Comparison of ENCODE assay signal across 8 mouse cellular contexts in the genomic region with DNA sequence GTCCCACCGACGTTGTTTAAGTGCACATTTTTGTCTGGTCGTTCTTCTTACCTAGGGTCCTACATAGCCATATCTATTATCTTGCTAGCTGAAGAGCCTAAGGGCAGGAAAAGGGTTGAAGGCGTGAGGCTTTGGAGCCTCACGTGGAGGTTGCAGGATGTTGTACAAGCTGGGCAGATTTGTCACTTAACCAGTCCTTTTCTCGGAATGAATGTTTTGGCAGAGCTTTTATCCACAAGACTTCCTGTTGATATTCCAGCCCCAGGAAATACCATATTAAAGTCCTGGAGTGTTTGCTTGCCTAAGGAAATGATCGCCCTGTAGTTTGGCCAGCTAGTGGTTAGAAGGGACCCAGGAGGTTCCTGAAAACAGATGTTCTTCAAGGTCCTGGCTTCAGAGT. TPM values are rescaled to one million over a fixed set of nuclear protein-coding genes. Genes with fewer than 3 reads are reported as not detected.
DNase-seq lines count a peak whose midpoint lies in the region; ATAC-seq and TF ChIP-seq lines count a peak whose summit lies in the region.

No protein-coding gene starts in this region.

- peak overlapping the region; percentile 87 for H3K4me2 ChIP-seq in liver, embryonic 11.5 days
- H3K4me2 ChIP-seq in neural tube, embryonic 14.5 days (ENCODE audit: low read depth, low read length), result peak overlapping the region; percentile 82

- 7% methylated on average over 7 of the region's 7 CpGs for WGBS in hindbrain, embryonic 10.5 days
- under 1% methylated on average over 7 of the region's 7 CpGs for whole genome bisulfite sequencing in liver, embryonic 11.5 days
- WGBS in neural tube, embryonic 14.5 days, result 7% methylated on average over 7 of the region's 7 CpGs

- H3K27me3 ChIP-seq in hindbrain, embryonic 10.5 days (ENCODE audit: insufficient read depth, poor library complexity, severe bottlenecking), result no peaks in the 10 kb centered on the region
- H3K27me3 ChIP-seq in liver, embryonic 11.5 days (replicated peaks; ENCODE audit: control insufficient read depth, insufficient read depth, low read length), result no peaks in the 10 kb centered on the region
- no peaks in the 10 kb centered on the region for H3K27me3 ChIP-seq in neural tube, embryonic 14.5 days (ENCODE audit: control insufficient read depth, insufficient read depth, low read length)

- H3K4me1 ChIP-seq in cortical plate, adult 2 months (ENCODE audit: control insufficient read depth, insufficient read depth, low read length), result peaks cover 3% of the 10 kb centered on the region
- peaks cover 16% of the 10 kb centered on the region for H3K4me1 ChIP-seq in hindbrain, embryonic 10.5 days (replicated peaks)
- H3K4me1 ChIP-seq in liver, embryonic 11.5 days (replicated peaks; ENCODE audit: control insufficient read depth, insufficient read depth, low read length), result peaks cover 4% of the 10 kb centered on the region; the same call in 1 of the 2 replicates
- H3K4me1 ChIP-seq in neural tube, embryonic 14.5 days (ENCODE audit: control insufficient read depth, insufficient read depth, low read length), result peaks cover 13% of the 10 kb centered on the region

- no peak for TF ChIP-seq POLR2A in cortical plate, adult 2 months (IDR thresholded peaks at IDR 0.05; ENCODE audit: extremely low read depth, insufficient read depth, low read length)

- H3K36me3 ChIP-seq in hindbrain, embryonic 10.5 days, result peaks cover 6% of the 10 kb centered on the region; the same call in 1 of the 2 replicates
- H3K36me3 ChIP-seq in liver, embryonic 11.5 days (ENCODE audit: control insufficient read depth, insufficient read depth, low read length), result no peaks in the 10 kb centered on the region
- H3K36me3 ChIP-seq in neural tube, embryonic 14.5 days (ENCODE audit: control insufficient read depth, insufficient read depth, low read length), result no peaks in the 10 kb centered on the region

- peak; percentile 49 for DNase-seq in MN1 (ENCODE audit: low spot score)
- DNase-seq in hindbrain, embryonic 10.5 days (ENCODE audit: low spot score), result no peak
- no peak for DNase-seq in liver, embryonic 11.5 days (ENCODE audit: low spot score)
- no peak for DNase-seq in cerebellum, adult 11-12 months
- no peak for DNase-seq in adrenal gland, postnatal 25 days
- DNase-seq in layer of hippocampus, adult 8-10 months (ENCODE audit: low spot score in 2 of 2), result no peak

- ATAC-seq in liver, embryonic 11.5 days (replicated peaks; ENCODE audit: low FRiP score), result no peak
- ATAC-seq in neural tube, embryonic 14.5 days (ENCODE audit: low read depth), result no peak

- peak overlapping the region; percentile 67 for H3K4me3 ChIP-seq in cortical plate, adult 2 months (ENCODE audit: insufficient read depth, low read length)
- H3K4me3 ChIP-seq in hindbrain, embryonic 10.5 days, result peak overlapping the region; percentile 84
- peak overlapping the region; percentile 89 for H3K4me3 ChIP-seq in liver, embryonic 11.5 days (ENCODE audit: low read depth, low read length)
- H3K4me3 ChIP-seq in neural tube, embryonic 14.5 days (ENCODE audit: low read depth, low read length), result peak overlapping the region; percentile 72

- H3K9me3 ChIP-seq in hindbrain, embryonic 10.5 days, result no peaks in the 10 kb centered on the region
- H3K9me3 ChIP-seq in liver, embryonic 11.5 days (ENCODE audit: control insufficient read depth, low read length), result no peaks in the 10 kb centered on the region
- no peaks in the 10 kb centered on the region for H3K9me3 ChIP-seq in neural tube, embryonic 14.5 days (ENCODE audit: control insufficient read depth, low read length)

- no peak for TF ChIP-seq CTCF in cortical plate, adult 2 months (IDR thresholded peaks at IDR 0.05; ENCODE audit: extremely low read depth, insufficient read depth, low read length)

- H3K27ac ChIP-seq in cortical plate, adult 2 months (ENCODE audit: insufficient read depth, low read length), result no peak overlapping the region
- H3K27ac ChIP-seq in hindbrain, embryonic 10.5 days, result peak overlapping the region; percentile 89
- peak overlapping the region; percentile 87; the same call in 1 of the 2 replicates for H3K27ac ChIP-seq in liver, embryonic 11.5 days (ENCODE audit: low read depth, low read length)
- H3K27ac ChIP-seq in neural tube, embryonic 14.5 days (ENCODE audit: low read depth, low read length), result no peak overlapping the region; the same call in 1 of the 2 replicates

- H3K9ac ChIP-seq in liver, embryonic 11.5 days (ENCODE audit: low read depth, low read length), result peak overlapping the region; percentile 89
- peak overlapping the region; percentile 64 for H3K9ac ChIP-seq in neural tube, embryonic 14.5 days (replicated peaks; ENCODE audit: low read depth, low read length)

RNA-seq across cellular contexts. Expression of gene Imp3, which starts 1.1 kb away (rescaled TPM):
- 84.9 and 86.0 TPM in 2 replicates for polyA plus RNA-seq in cortical plate, adult 2 months (2012; rRNA removed)
- polyA plus RNA-seq in hindbrain, embryonic 10.5 days (2016; fragmentation: Nextera tagmentation; extraction: Ambion mirVana), result 66.8 and 67.9 TPM in 2 replicates
- 105 and 110 TPM in 2 replicates for polyA plus RNA-seq in liver, embryonic 11.5 days (2014; fragmentation: Nextera tagmentation; extraction: Ambion mirVana)
- 71.3 and 74.1 TPM in 2 replicates for polyA plus RNA-seq in neural tube, embryonic 14.5 days (2014; fragmentation: Nextera tagmentation; extraction: Ambion mirVana)
- total RNA-seq in adrenal gland, postnatal 25 days (2021), result 87.0 and 105 TPM in 2 replicates
- total RNA-seq in layer of hippocampus, adult 8-10 months (2022), result 10 to 100 TPM; 47.3 to 59.9 (median 56.1) TPM

RNA-seq across cellular contexts. Expression of gene Snx33, which starts 10.2 kb away (rescaled TPM):
- 6.4 and 7.4 TPM in 2 replicates for polyA plus RNA-seq in cortical plate, adult 2 months (2012; rRNA removed)
- polyA plus RNA-seq in hindbrain, embryonic 10.5 days (2016; fragmentation: Nextera tagmentation; extraction: Ambion mirVana), result 6.7 and 9.2 TPM in 2 replicates
- 3.8 and 3.9 TPM in 2 replicates for polyA plus RNA-seq in liver, embryonic 11.5 days (2014; fragmentation: Nextera tagmentation; extraction: Ambion mirVana)
- polyA plus RNA-seq in neural tube, embryonic 14.5 days (2014; fragmentation: Nextera tagmentation; extraction: Ambion mirVana), result 1.3 and 2.1 TPM in 2 replicates
- 28.6 and 35.1 TPM in 2 replicates for total RNA-seq in adrenal gland, postnatal 25 days (2021)
- total RNA-seq in layer of hippocampus, adult 8-10 months (2022), result 10 to 100 TPM in 2 of 4 experiments, 1 to 10 TPM in 2; 9.8 to 11.6 (median 10.1) TPM

RNA-seq across cellular contexts. Expression of gene Snupn, which starts 12.3 kb away (rescaled TPM):
- 15.7 and 16.0 TPM in 2 replicates for polyA plus RNA-seq in cortical plate, adult 2 months (2012; rRNA removed)
- 28.4 and 28.6 TPM in 2 replicates for polyA plus RNA-seq in hindbrain, embryonic 10.5 days (2016; fragmentation: Nextera tagmentation; extraction: Ambion mirVana)
- polyA plus RNA-seq in liver, embryonic 11.5 days (2014; fragmentation: Nextera tagmentation; extraction: Ambion mirVana), result 21.7 and 22.6 TPM in 2 replicates
- polyA plus RNA-seq in neural tube, embryonic 14.5 days (2014; fragmentation: Nextera tagmentation; extraction: Ambion mirVana), result 25.5 and 25.9 TPM in 2 replicates
- 15.0 and 16.4 TPM in 2 replicates for total RNA-seq in adrenal gland, postnatal 25 days (2021)
- total RNA-seq in layer of hippocampus, adult 8-10 months (2022), result 10 to 100 TPM; 14.4 to 17.1 (median 14.9) TPM

RNA-seq across cellular contexts. Expression of gene Ptpn9, which starts 56.3 kb away (rescaled TPM):
- polyA plus RNA-seq in cortical plate, adult 2 months (2012; rRNA removed), result 23.9 TPM in 2 replicates
- polyA plus RNA-seq in hindbrain, embryonic 10.5 days (2016; fragmentation: Nextera tagmentation; extraction: Ambion mirVana), result 20.5 and 21.4 TPM in 2 replicates
- 14.0 and 14.8 TPM in 2 replicates for polyA plus RNA-seq in liver, embryonic 11.5 days (2014; fragmentation: Nextera tagmentation; extraction: Ambion mirVana)
- polyA plus RNA-seq in neural tube, embryonic 14.5 days (2014; fragmentation: Nextera tagmentation; extraction: Ambion mirVana), result 31.3 and 36.5 TPM in 2 replicates
- 46.9 and 60.9 TPM in 2 replicates for total RNA-seq in adrenal gland, postnatal 25 days (2021)
- total RNA-seq in layer of hippocampus, adult 8-10 months (2022), result 10 to 100 TPM; 24.8 to 31.1 (median 28.4) TPM

Comparison
In these comparisons a context has a peak if more than half of its experiments do, and no peak if none do; other contexts are left out.
1. H3K27ac ChIP-seq: peak in hindbrain, embryonic 10.5 days (single experiment) and liver, embryonic 11.5 days (single experiment); none in cortical plate, adult 2 months (single experiment) and neural tube, embryonic 14.5 days (single experiment).
2. Peak in every context shown above with its lines, with median percentiles within 50 percentile points of each other: H3K4me3 ChIP-seq.